Mouse (Mus musculus) gastrocnemius, adult 2 months (tissue): ENCODE measurements around the gene Epm2aip1. TPM values are rescaled to one million over a fixed set of nuclear protein-coding genes. Genes with fewer than 3 reads are reported as not detected.

ENCODE experiments used
- DNase-seq: peaks from one replicate; pipeline ENCODE4 v3.0.0; 2022
- H3K27ac ChIP-seq: fragments of 200-600 bp; 2 replicates; pipeline ENCODE4 v1.8.1; 2022; ENCODE audit warnings: mild to moderate bottlenecking
- H3K4me3 ChIP-seq: fragments of 200-600 bp; 2 replicates; pipeline ENCODE4 v1.8.1; 2022; ENCODE audit warnings: mild to moderate bottlenecking, moderate library complexity
- CTCF ChIP-seq: fragments of 200-600 bp; IDR thresholded peaks from 2 replicates; pipeline ENCODE4 v1.8.1; 2022; ENCODE audit warnings: antibody characterized with exemption, mild to moderate bottlenecking, moderate library complexity
- intact Hi-C: fragments of 180-260 bp; cut with DNase I; formaldehyde crosslinking; loops from one replicate; pipeline ENCODE4 v1.15.1; 2025
- long read RNA-seq, 2 experiments: library from polyadenylated mRNA; stranded (forward); transcript quantifications; one replicate each; pipeline ENCODE4 v2.0.0; 2021
- total RNA-seq, 2 experiments: library from RNA; stranded (reverse); gene quantifications; 2 replicates each; pipeline ENCODE4 v1.2.3; 2021

Epm2aip1 gene
- 10 to 100 TPM; 21.1 to 24.7 TPM for total RNA-seq
- long read RNA-seq, experiment 1, full-length matches to known transcripts = 20 of 20 reads
- long read RNA-seq, experiment 1, partial matches to known transcripts = 0 of 20 reads
- long read RNA-seq, experiment 1, other reads (novel, unspliced or antisense) = 0 of 20 reads
- long read RNA-seq, experiment 2, full-length matches to known transcripts = 16 of 16 reads
- long read RNA-seq, experiment 2, partial matches to known transcripts = 0 of 16 reads
- long read RNA-seq, experiment 2, other reads (novel, unspliced or antisense) = 0 of 16 reads

DNA sequence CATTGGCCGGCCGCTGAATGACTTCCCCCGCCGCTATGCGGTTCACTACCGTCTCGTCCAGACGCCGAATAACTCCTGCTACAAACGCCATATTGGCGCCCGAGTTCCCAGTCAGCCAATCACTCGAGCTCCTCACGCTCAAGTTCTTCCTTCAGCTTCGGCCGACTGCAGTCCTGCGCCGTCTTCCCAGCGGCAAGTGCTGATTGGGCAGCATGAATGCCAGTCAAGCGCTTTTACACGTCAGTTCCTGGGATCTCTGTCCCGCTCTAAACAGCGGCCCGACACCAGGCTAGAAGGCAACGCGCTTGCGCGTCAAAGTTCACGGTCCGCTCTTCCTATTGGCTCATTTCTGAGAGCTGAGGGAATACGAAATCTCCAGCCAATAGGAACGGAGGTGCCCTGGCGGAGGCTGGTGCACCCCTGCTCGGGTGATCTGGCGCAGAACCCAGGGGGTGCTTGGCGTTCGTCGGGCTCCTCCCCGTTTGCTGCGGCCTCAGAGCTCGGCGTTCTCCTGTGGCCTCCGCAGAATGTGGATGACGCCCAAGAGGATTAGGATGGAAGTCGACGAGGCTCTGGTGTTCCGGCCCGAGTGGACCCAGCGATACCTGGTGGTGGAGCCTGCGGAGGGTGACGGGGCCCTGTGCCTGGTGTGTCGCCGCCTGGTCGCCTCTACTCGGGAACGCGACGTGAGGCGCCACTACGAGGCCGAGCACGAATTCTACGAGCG lies at the start of gene Epm2aip1, which contains the start of gene Mlh1:
TSS of gene Epm2aip1 (plus strand) at position 496 of the 727 bp plus-strand sequence.
TSS of gene Mlh1 (minus strand) at position 358 of the 727 bp plus-strand sequence.
- H3K4me3 ChIP-seq = peak within 1 kb of the TSS; percentile 88
- no peak; the same call in 1 of the 2 replicates for TF ChIP-seq CTCF
- H3K27ac ChIP-seq = peak within 1 kb of the TSS; percentile 99
- intact Hi-C loops = loop anchor here (5.0 kb wide), 1 partner anchor 154 kb away; the partner anchor contains the start of gene Lrrfip2
- peak; percentile 99 for DNase-seq

DNA sequence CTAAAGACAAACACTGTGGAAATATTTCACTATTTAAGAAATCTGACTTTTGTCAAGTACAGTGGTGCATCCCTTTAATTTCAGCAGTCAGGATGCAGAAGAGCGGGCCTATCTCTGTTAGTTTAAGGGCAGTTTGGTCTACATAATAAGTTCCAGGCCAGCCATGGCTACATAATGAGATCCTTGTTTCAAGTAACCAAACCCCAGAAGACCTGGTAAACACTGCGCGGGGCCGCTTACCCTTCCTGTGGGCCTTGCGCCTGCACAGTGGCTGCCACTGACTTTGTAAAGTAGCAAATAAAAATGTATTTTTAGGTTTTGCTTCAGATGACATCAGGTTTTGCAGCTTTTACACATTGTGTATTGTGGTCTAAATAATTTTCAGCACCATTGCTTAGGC lies 48.3 kb upstream of the Epm2aip1 start:
- intact Hi-C loops = no loop called here
- no peak for TF ChIP-seq CTCF
- no peak for DNase-seq
- Histone ChIP-seq H3K27ac (no peak overlapping the region), H3K4me3 (no peak overlapping the region)

GRCm38 (mm10) chr9:111228446-111228845 lies 43.3 kb upstream of the Epm2aip1 start:
- intact Hi-C loops = no loop called here
- TF ChIP-seq CTCF = no peak
- no peak for DNase-seq
- no peak overlapping the region for H3K27ac ChIP-seq
- no peak overlapping the region for H3K4me3 ChIP-seq

- DNase-seq = no peak
- no peak overlapping the region for H3K4me3 ChIP-seq
- peak; percentile 11; the same call in 1 of the 2 replicates for TF ChIP-seq CTCF
- H3K27ac ChIP-seq = no peak overlapping the region
- intact Hi-C loops = no loop called here
These were observed 37.0 kb upstream of the Epm2aip1 start for GRCm38 (mm10) chr9:111234701-111235100.

DNA sequence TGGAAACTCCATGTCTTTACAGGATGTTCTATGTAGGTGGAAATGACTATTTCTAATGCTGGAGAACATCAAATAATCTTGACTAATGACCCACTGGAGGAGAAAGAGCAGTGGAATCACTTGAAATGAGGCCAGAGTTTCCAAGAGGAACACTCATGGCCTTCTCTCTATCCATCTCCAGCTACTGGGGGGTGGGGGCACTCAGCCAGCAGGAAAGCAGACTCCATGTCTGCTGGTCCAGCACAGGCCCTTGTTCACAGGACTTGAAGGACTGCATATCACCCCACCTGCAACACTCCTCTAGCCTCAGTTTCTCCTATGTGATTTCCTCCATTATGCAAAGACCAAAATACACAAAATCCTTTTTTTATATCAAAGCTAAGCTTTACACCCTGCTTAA lies 34.0 kb upstream of the Epm2aip1 start:
- DNase-seq = no peak

GRCm38 (mm10) chr9:111239821-111240220 lies 31.9 kb upstream of the Epm2aip1 start:
- DNase-seq = no peak
- no peak overlapping the region for H3K4me3 ChIP-seq
- TF ChIP-seq CTCF = no peak
- H3K27ac ChIP-seq = no peak overlapping the region
- intact Hi-C loops = no loop called here

More for the DNA sequence above, 34.0 kb upstream of the Epm2aip1 start:
- TF ChIP-seq CTCF = no peak
- Histone ChIP-seq H3K4me3 (no peak overlapping the region), H3K27ac (no peak overlapping the region)
- intact Hi-C loops = no loop called here

DNA sequence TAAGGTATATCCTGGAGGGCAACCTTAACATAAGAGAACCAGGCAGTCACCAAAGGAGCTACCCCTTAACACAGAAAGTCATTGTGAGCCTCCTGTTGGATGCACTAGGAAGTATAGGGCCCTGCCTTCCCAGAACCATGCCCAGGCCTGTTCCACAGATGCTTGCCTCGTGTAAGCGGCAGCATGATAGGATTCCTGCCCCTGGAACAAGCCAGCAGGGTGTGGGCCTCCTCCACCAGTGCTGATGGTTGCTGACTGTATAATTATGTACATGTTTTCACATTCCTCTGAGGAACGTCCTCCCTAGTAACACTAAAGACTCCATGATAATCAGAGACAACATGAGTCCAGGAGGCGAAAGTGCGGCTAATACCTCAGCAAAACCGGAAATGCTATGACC lies 28.3 kb upstream of the Epm2aip1 start:
- intact Hi-C loops = no loop called here
- Histone ChIP-seq H3K4me3 (no peak overlapping the region), H3K27ac (no peak overlapping the region)
- no peak for DNase-seq
- no peak for TF ChIP-seq CTCF

- Histone ChIP-seq H3K4me3 (no peak overlapping the region), H3K27ac (no peak overlapping the region)
- DNase-seq = no peak
- no peak for TF ChIP-seq CTCF
- intact Hi-C loops = no loop called here
These were observed 26.2 kb upstream of the Epm2aip1 start for GRCm38 (mm10) chr9:111245546-111245945.

GRCm38 (mm10) chr9:111247682-111248246 lies 24.0 kb upstream of the Epm2aip1 start:
- peak; percentile 61 for TF ChIP-seq CTCF
- Histone ChIP-seq H3K27ac (no peak overlapping the region), H3K4me3 (no peak overlapping the region)
- intact Hi-C loops = no loop called here
- no peak for DNase-seq

DNA sequence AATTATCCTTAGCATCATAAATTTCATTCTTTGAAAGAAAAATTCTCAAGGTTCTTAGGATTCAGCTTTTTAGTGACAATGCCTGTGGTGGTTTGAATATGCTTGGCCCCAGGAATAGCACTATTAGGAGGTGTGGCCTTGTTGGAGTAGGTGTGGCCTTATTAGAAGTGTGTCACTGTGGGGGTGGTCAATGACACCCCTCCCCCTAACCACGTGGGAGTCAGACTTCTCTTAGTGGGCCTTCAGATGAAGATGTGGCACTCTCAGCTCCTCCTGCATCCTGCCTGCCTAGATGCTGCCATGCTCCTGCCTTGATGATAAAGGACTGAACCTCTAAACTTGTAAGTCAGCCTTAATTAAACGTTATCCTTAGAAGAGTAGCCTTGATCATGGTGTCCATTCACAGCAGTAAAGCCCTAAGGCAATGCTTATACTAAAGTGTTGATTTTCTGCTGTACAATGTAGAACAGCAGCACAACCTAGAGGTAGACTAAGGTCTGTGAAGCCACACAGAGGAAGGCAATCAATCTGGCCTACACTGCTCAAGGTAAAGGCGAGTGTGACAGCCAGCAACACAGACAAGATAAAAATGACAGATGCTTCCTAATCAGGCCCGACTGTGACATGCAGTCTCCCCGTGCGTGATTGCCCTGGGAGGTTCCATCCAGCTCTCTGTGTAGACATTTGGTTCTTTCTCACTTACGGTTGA lies 19.4 kb upstream of the Epm2aip1 start:
- Histone ChIP-seq H3K4me3 (no peak overlapping the region), H3K27ac (no peak overlapping the region)
- intact Hi-C loops = no loop called here
- no peak for DNase-seq
- peak; percentile 15; the same call in 1 of the 2 replicates for TF ChIP-seq CTCF

GRCm38 (mm10) chr9:111260360-111260985 lies 11.3 kb upstream of the Epm2aip1 start:
- no peak for TF ChIP-seq CTCF
- intact Hi-C loops = loop anchor here (10.0 kb wide), 1 partner anchor 296 kb away; no protein-coding TSS in a partner anchor
- Histone ChIP-seq H3K27ac (no peak overlapping the region; the same call in 1 of the 2 replicates), H3K4me3 (no peak overlapping the region)
- peak; percentile 51 for DNase-seq

GRCm38 (mm10) chr9:111261356-111261755 lies 10.4 kb upstream of the Epm2aip1 start:
- no peak for DNase-seq
- intact Hi-C loops = loop anchor here (10.0 kb wide), 1 partner anchor 297 kb away; no protein-coding TSS in a partner anchor
- Histone ChIP-seq H3K4me3 (no peak overlapping the region), H3K27ac (no peak overlapping the region)
- TF ChIP-seq CTCF = no peak
